Mouse (Mus musculus) kidney, embryonic 16.5 days (tissue): ENCODE data around the gene Cdkal1. TPM values are rescaled to one million over a fixed set of nuclear protein-coding genes. Genes with fewer than 3 reads are reported as not detected.

Experiments
- ATAC-seq: fragments of 200-750 bp; cut with Nextera tagmentation; 2 replicates; pipeline ENCODE4 v1.8.0; 2017; ENCODE audit warnings: moderate TSS enrichment; ENCODE audit not compliant: low FRiP score, low TSS enrichment
- H3K27ac ChIP-seq: fragments of 300-500 bp; sonication (generic); 2 replicates; pipeline ENCODE4 v1.5.1; 2014; ENCODE audit warnings: low read length
- H3K27me3 ChIP-seq: fragments of 300-500 bp; sonication (generic); 2 replicates; pipeline ENCODE4 v1.6.1; 2014; ENCODE audit warnings: low read length, control low read depth, mixed read lengths; ENCODE audit not compliant: insufficient read depth
- H3K36me3 ChIP-seq: fragments of 300-500 bp; sonication (generic); 2 replicates; pipeline ENCODE4 v1.6.1; 2014; ENCODE audit warnings: low read length, control low read depth, mixed read lengths; ENCODE audit not compliant: insufficient read depth
- H3K4me1 ChIP-seq: fragments of 300-500 bp; sonication (generic); 2 replicates; pipeline ENCODE4 v1.6.1; 2014; ENCODE audit warnings: low read length, control low read depth, mixed read lengths; ENCODE audit not compliant: insufficient read depth
- H3K4me2 ChIP-seq: fragments of 300-500 bp; sonication (generic); replicated peaks from 2 replicates; pipeline ENCODE4 v1.6.1; 2014; ENCODE audit warnings: low read depth, low read length
- H3K4me3 ChIP-seq: fragments of 300-500 bp; sonication (generic); 2 replicates; pipeline ENCODE4 v1.5.1; 2014; ENCODE audit warnings: mild to moderate bottlenecking, low read length
- H3K9ac ChIP-seq: fragments of 300-500 bp; sonication (generic); replicated peaks from 2 replicates; pipeline ENCODE4 v1.6.1; 2014; ENCODE audit warnings: low read length
- H3K9me3 ChIP-seq: fragments of 300-500 bp; sonication (generic); 2 replicates; pipeline ENCODE4 v1.6.1; 2016; ENCODE audit warnings: low read length, control low read depth
- WGBS: fragments of 180-500 bp; shearing (Covaris S2); extraction: QIAGEN DNeasy Blood & Tissue Kit; methylation state at CpG from one replicate; pipeline ENCODE4 v1.1.7; 2014; 5-methylcytosine and 5-hydroxymethylcytosine counted together
- polyA plus RNA-seq: library from polyadenylated mRNA; unstranded; fragments of >200 nt; fragmentation: Nextera tagmentation; extraction: Ambion mirVana; gene quantifications from 2 replicates; pipeline ENCODE4 v1.2.1, GENCODE M21; 2015

Gene Cdkal1
- polyA plus RNA-seq, 1 experiment from 2014 or later, result 31.3 TPM

DNA sequence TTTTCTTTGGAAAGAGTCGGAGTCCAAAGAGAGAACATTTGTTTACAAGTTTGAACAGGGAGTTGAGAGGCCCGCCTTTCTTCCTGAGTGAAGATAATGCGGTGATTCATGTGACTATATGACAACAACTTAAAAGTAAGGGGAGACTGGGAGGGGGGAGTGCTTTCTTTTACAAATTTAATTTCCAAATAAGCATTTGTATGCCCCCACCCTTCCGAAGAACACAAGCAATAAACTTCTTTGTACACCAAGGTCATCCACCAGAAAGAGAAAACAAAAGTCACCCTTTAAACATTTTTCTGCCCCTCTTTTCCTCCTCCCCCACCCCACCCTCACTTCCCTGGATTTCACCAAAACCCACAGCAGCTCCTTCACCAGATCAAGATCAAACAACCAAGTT, 577.3 kb downstream of the Cdkal1 start:
- Histone ChIP-seq H3K4me1 (peaks cover 7% of the 10 kb centered on the region; the same call in 1 of the 2 replicates), H3K36me3 (no peaks in the 10 kb centered on the region), H3K27ac (no peak overlapping the region), H3K4me3 (no peak overlapping the region), H3K9ac (no peak overlapping the region), H3K27me3 (no peaks in the 10 kb centered on the region), H3K4me2 (no peak overlapping the region), H3K9me3 (no peaks in the 10 kb centered on the region)
- no peak for ATAC-seq
- WGBS, result 52% methylated on average over 4 of the region's 4 CpGs

GRCm38 (mm10) chr13:29274296-29274695, 581.2 kb downstream of the Cdkal1 start:
- WGBS, result 77% methylated on average over 11 of the region's 11 CpGs
- Histone ChIP-seq H3K36me3 (no peaks in the 10 kb centered on the region), H3K27me3 (no peaks in the 10 kb centered on the region), H3K4me3 (no peak overlapping the region), H3K9ac (no peak overlapping the region), H3K4me1 (peaks cover 7% of the 10 kb centered on the region; the same call in 1 of the 2 replicates), H3K9me3 (no peaks in the 10 kb centered on the region), H3K4me2 (no peak overlapping the region), H3K27ac (no peak overlapping the region)
- ATAC-seq, result no peak

- Histone ChIP-seq H3K9me3 (no peaks in the 10 kb centered on the region), H3K27ac (no peak overlapping the region), H3K4me2 (no peak overlapping the region), H3K9ac (no peak overlapping the region), H3K27me3 (no peaks in the 10 kb centered on the region), H3K4me1 (peaks cover 7% of the 10 kb centered on the region; the same call in 1 of the 2 replicates), H3K36me3 (no peaks in the 10 kb centered on the region), H3K4me3 (no peak overlapping the region)
- ATAC-seq, result no peak
- WGBS, result 56% methylated on average over 4 of the region's 4 CpGs
These were observed 581.7 kb downstream of the Cdkal1 start for GRCm38 (mm10) chr13:29273693-29274221.

DNA sequence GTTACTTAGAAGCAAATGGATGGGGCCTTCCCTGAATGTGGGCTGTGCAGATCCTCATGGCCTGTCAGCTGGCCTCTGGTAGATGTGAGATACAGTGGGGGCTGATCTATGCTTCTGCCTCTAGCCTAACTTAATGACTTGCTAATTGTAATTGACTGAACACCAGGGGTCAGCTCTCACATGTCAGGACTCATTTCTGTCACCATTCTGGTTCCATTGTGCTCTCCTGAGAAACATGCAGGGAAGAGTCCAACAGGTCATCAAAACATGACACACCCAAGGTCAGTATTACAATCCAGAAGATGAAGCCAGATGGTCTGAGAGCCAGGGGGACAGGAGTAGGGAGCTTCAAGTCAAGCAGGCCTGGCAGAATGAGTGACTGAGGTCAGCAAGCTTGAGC, 584.0 kb downstream of the Cdkal1 start:
- H3K9ac ChIP-seq, result no peak overlapping the region
- no peaks in the 10 kb centered on the region for H3K9me3 ChIP-seq
- no peaks in the 10 kb centered on the region for H3K36me3 ChIP-seq
- H3K27ac ChIP-seq, result no peak overlapping the region
- no peak for ATAC-seq
- no peaks in the 10 kb centered on the region for H3K27me3 ChIP-seq
- no peak overlapping the region for H3K4me3 ChIP-seq
- H3K4me2 ChIP-seq, result no peak overlapping the region
- H3K4me1 ChIP-seq, result no peaks in the 10 kb centered on the region

DNA sequence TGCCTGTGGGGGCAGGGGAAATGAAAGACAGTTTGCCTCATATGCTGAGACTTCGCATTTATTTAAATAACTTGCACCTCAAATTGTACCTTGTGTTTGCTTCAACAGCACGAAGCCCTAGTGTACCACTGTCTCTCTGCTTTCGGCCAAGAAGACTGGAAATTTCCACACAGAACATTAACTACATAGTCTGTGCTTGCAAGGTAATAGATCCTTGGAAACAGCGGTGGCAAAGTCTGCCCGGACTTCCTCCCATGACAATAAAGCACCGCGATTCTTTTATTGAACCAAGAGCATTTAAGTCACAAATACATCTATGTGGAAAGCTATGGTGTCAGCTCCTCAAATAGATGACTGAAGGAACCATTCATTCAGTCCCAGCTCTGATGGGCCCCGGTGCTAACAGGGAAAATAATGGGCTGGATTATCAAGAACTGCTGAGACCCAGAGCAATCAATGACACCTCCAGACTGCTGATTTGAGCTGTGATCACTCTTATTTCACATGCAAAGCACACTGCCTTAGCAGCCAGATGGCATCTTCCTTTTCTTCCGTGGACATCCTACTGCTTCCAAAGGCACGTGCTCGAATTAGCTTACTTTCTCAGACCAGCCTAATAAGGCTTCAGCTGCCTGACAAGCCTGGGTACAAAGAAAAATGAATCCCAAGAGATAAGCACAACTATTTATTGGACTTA, 591.3 kb downstream of the Cdkal1 start:
- WGBS, result 83% methylated on average over 11 of the region's 11 CpGs
- no peak overlapping the region for H3K9ac ChIP-seq
- no peak for ATAC-seq
- H3K36me3 ChIP-seq, result no peaks in the 10 kb centered on the region
- H3K27ac ChIP-seq, result no peak overlapping the region
- no peak overlapping the region for H3K4me3 ChIP-seq
- H3K4me1 ChIP-seq, result no peaks in the 10 kb centered on the region
- H3K27me3 ChIP-seq, result no peaks in the 10 kb centered on the region
- no peak overlapping the region for H3K4me2 ChIP-seq
- H3K9me3 ChIP-seq, result no peaks in the 10 kb centered on the region

GRCm38 (mm10) chr13:29262164-29262563, 593.3 kb downstream of the Cdkal1 start:
- no peaks in the 10 kb centered on the region for H3K9me3 ChIP-seq
- no peak overlapping the region for H3K4me2 ChIP-seq
- WGBS, result 82% methylated on average over 4 of the region's 4 CpGs
- H3K27me3 ChIP-seq, result no peaks in the 10 kb centered on the region
- H3K9ac ChIP-seq, result no peak overlapping the region
- no peak overlapping the region for H3K27ac ChIP-seq
- H3K4me1 ChIP-seq, result no peaks in the 10 kb centered on the region
- no peaks in the 10 kb centered on the region for H3K36me3 ChIP-seq
- ATAC-seq, result no peak
- no peak overlapping the region for H3K4me3 ChIP-seq

DNA sequence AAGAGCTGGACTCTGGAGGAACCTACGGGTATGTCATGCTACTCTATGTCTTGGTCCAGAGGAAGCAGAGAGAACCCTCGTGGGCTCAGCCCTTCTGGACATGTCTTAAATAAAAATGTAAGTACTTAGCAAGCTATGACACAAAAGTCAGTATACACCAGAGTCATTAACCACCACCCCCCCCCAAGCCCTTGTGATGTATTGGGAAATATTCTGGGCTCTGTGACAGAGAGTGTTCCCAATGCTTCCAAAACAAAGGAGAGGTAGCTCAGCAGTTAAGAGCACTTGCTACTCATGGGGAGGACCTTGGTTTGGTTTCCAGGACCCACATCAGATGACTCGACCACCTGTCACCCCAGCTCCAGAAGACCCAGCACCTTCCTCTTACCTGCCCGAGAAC, 606.9 kb downstream of the Cdkal1 start:
- no peak overlapping the region for H3K9ac ChIP-seq
- ATAC-seq, result 0 out of 2 replicates have a peak, but pooled peaks have one; percentile 23
- H3K27me3 ChIP-seq, result no peaks in the 10 kb centered on the region
- no peaks in the 10 kb centered on the region for H3K9me3 ChIP-seq
- H3K4me1 ChIP-seq, result peaks cover 8% of the 10 kb centered on the region; the same call in 1 of the 2 replicates
- no peaks in the 10 kb centered on the region for H3K36me3 ChIP-seq
- no peak overlapping the region for H3K4me3 ChIP-seq
- no peak overlapping the region for H3K27ac ChIP-seq
- WGBS, result 72% methylated on average over 4 of the region's 4 CpGs
- H3K4me2 ChIP-seq, result no peak overlapping the region

DNA sequence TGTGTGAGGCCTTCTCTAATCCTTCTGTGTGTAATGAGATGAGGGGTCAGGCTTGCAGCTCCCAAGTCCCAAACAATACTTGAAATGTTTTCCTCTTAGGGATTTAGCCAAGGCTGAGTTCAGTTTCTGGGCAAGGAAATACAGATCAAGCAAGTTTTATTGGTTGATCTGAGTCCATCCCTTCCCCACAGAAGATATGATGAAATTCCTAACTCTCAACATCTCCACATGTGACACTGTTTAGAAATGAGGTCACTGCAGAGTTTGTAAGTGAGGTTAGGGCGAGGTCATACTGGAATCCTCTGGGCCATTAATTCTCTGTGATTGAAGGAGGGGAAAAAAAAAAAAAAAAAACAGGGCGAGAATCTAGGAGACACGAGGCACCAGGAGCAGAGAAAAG, 607.7 kb downstream of the Cdkal1 start:
- no peak overlapping the region for H3K4me3 ChIP-seq
- H3K4me2 ChIP-seq, result no peak overlapping the region
- H3K27ac ChIP-seq, result no peak overlapping the region
- H3K9me3 ChIP-seq, result no peaks in the 10 kb centered on the region
- peak; percentile 61; the same call in 1 of the 2 replicates for ATAC-seq
- 17% methylated on average over 3 of the region's 3 CpGs for WGBS
- no peaks in the 10 kb centered on the region for H3K27me3 ChIP-seq
- H3K9ac ChIP-seq, result no peak overlapping the region
- peaks cover 8% of the 10 kb centered on the region; the same call in 1 of the 2 replicates for H3K4me1 ChIP-seq
- no peaks in the 10 kb centered on the region for H3K36me3 ChIP-seq

- H3K36me3 ChIP-seq, result 0 out of 2 replicates have a peak, but pooled peaks cover 2% of the 10 kb centered on the region
- H3K9me3 ChIP-seq, result peaks cover 3% of the 10 kb centered on the region; the same call in 1 of the 2 replicates
- no peaks in the 10 kb centered on the region; the same call in 1 of the 2 replicates for H3K4me1 ChIP-seq
- H3K4me3 ChIP-seq, result no peak overlapping the region
- H3K27ac ChIP-seq, result no peak overlapping the region
- WGBS, result 61% methylated on average over 4 of the region's 4 CpGs
- no peak overlapping the region for H3K9ac ChIP-seq
- no peaks in the 10 kb centered on the region for H3K27me3 ChIP-seq
- no peak overlapping the region for H3K4me2 ChIP-seq
- ATAC-seq, result no peak
These were observed 620.4 kb downstream of the Cdkal1 start for GRCm38 (mm10) chr13:29235065-29235464.

- 89% methylated on average over 4 of the region's 4 CpGs for WGBS
- no peak for ATAC-seq
These were observed 621.0 kb downstream of the Cdkal1 start for GRCm38 (mm10) chr13:29234442-29234841.

More at GRCm38 (mm10) chr13:29234442-29234841, 621.0 kb downstream of the Cdkal1 start:
- no peak overlapping the region for H3K27ac ChIP-seq
- H3K4me3 ChIP-seq, result no peak overlapping the region
- peaks cover 3% of the 10 kb centered on the region; the same call in 1 of the 2 replicates for H3K9me3 ChIP-seq
- 0 out of 2 replicates have a peak, but pooled peaks cover 2% of the 10 kb centered on the region for H3K36me3 ChIP-seq
- H3K9ac ChIP-seq, result no peak overlapping the region
- no peak overlapping the region for H3K4me2 ChIP-seq
- H3K27me3 ChIP-seq, result no peaks in the 10 kb centered on the region
- no peaks in the 10 kb centered on the region; the same call in 1 of the 2 replicates for H3K4me1 ChIP-seq
